Mouse (Mus musculus): ENCODE data around the gene Crebbp. TPM values are rescaled to one million over a fixed set of nuclear protein-coding genes. Genes with fewer than 3 reads are reported as not detected.
"Not testable (repeated sequence)": the region's sequence is repeated elsewhere in the genome, so short reads cannot be mapped to it uniquely, and the experiment has no call there.

Gene Crebbp
- polyA plus RNA-seq, 1 experiment = 42.5 TPM

GRCm38 (mm10) chr16:4085051-4085450 lies 128.7 kb downstream of the Crebbp start:
- H3K4me3 ChIP-seq (replicated peaks; ENCODE audit: control insufficient read depth, low read depth, low read length) = no peak overlapping the region
- no peaks in the 10 kb centered on the region for H3K4me1 ChIP-seq (ENCODE audit: control insufficient read depth, insufficient read depth, low read length)
- TF ChIP-seq CTCF (IDR thresholded peaks at IDR 0.05; ENCODE audit: control insufficient read depth, insufficient read depth, low read length) = no peak
- TF ChIP-seq POLR2A (IDR thresholded peaks at IDR 0.05; ENCODE audit: borderline replicate concordance, control insufficient read depth, low read depth, low read length) = no peak
- WGBS = 97% methylated on average over 7 of the region's 7 CpGs
- no peak overlapping the region; the same call in 1 of the 2 replicates for H3K27ac ChIP-seq (ENCODE audit: control insufficient read depth, insufficient read depth, low read depth, low read length, poor library complexity)

- 66% methylated on average over 3 of the region's 3 CpGs for WGBS
- H3K4me1 ChIP-seq (ENCODE audit: control insufficient read depth, insufficient read depth, low read length); H3K4me3 ChIP-seq (replicated peaks; ENCODE audit: control insufficient read depth, low read depth, low read length); H3K27ac ChIP-seq (ENCODE audit: control insufficient read depth, insufficient read depth, low read depth, low read length, poor library complexity): not testable (repeated sequence)
Observed at GRCm38 (mm10) chr16:4080419-4080818, 133.4 kb downstream of the Crebbp start.

- peaks cover 2% of the 10 kb centered on the region for H3K4me1 ChIP-seq (ENCODE audit: control insufficient read depth, insufficient read depth, low read length)
- H3K27ac ChIP-seq (ENCODE audit: control insufficient read depth, insufficient read depth, low read depth, low read length, poor library complexity) = no peak overlapping the region
- TF ChIP-seq CTCF (IDR thresholded peaks at IDR 0.05; ENCODE audit: control insufficient read depth, insufficient read depth, low read length) = no peak
- TF ChIP-seq POLR2A (IDR thresholded peaks at IDR 0.05; ENCODE audit: borderline replicate concordance, control insufficient read depth, low read depth, low read length) = no peak
- no peak overlapping the region for H3K4me3 ChIP-seq (replicated peaks; ENCODE audit: control insufficient read depth, low read depth, low read length)
- 76% methylated on average over 1 of the region's 1 CpGs for WGBS
Observed at GRCm38 (mm10) chr16:4079656-4080055, 134.1 kb downstream of the Crebbp start.

- H3K27ac ChIP-seq (ENCODE audit: control insufficient read depth, insufficient read depth, low read depth, low read length, poor library complexity); H3K4me3 ChIP-seq (replicated peaks; ENCODE audit: control insufficient read depth, low read depth, low read length); H3K4me1 ChIP-seq (ENCODE audit: control insufficient read depth, insufficient read depth, low read length): not testable (repeated sequence)
- WGBS = 75% methylated on average over 10 of the region's 10 CpGs
Observed at GRCm38 (mm10) chr16:4078302-4078701, 135.5 kb downstream of the Crebbp start.

- peaks cover 2% of the 10 kb centered on the region for H3K4me1 ChIP-seq (ENCODE audit: control insufficient read depth, insufficient read depth, low read length)
- peak within 1 kb of the TSS; percentile 84 for H3K27ac ChIP-seq (ENCODE audit: control insufficient read depth, insufficient read depth, low read depth, low read length, poor library complexity)
- H3K4me3 ChIP-seq (replicated peaks; ENCODE audit: control insufficient read depth, low read depth, low read length) = peak within 1 kb of the TSS; percentile 92
- WGBS = under 1% methylated on average over 58 of the region's 58 CpGs
- TF ChIP-seq POLR2A (IDR thresholded peaks at IDR 0.05; ENCODE audit: borderline replicate concordance, control insufficient read depth, low read depth, low read length) (peak; percentile 89), CTCF (IDR thresholded peaks at IDR 0.05; ENCODE audit: control insufficient read depth, insufficient read depth, low read length) (0 out of 2 replicates have a peak, but pooled peaks have one; percentile 3)
Observed at GRCm38 (mm10) chr16:4077384-4078061, 136.3 kb downstream of the Crebbp start, which contains the start of gene Trap1. Gene Trap1 (minus strand): TSS chr16:4077827.

- Histone ChIP-seq H3K4me3 (replicated peaks; ENCODE audit: control insufficient read depth, low read depth, low read length) (no peak overlapping the region), H3K4me1 (ENCODE audit: control insufficient read depth, insufficient read depth, low read length) (peaks cover 2% of the 10 kb centered on the region), H3K27ac (ENCODE audit: control insufficient read depth, insufficient read depth, low read depth, low read length, poor library complexity) (no peak overlapping the region)
- no peak for TF ChIP-seq POLR2A (IDR thresholded peaks at IDR 0.05; ENCODE audit: borderline replicate concordance, control insufficient read depth, low read depth, low read length)
- TF ChIP-seq CTCF (IDR thresholded peaks at IDR 0.05; ENCODE audit: control insufficient read depth, insufficient read depth, low read length) = no peak
- 1% methylated on average over 3 of the region's 3 CpGs for WGBS
Observed at GRCm38 (mm10) chr16:4074836-4075235, 139.0 kb downstream of the Crebbp start.

GRCm38 (mm10) chr16:4074297-4074696 lies 139.5 kb downstream of the Crebbp start:
- no peak for TF ChIP-seq CTCF (IDR thresholded peaks at IDR 0.05; ENCODE audit: control insufficient read depth, insufficient read depth, low read length)
- H3K27ac ChIP-seq (ENCODE audit: control insufficient read depth, insufficient read depth, low read depth, low read length, poor library complexity) = no peak overlapping the region
- WGBS = 48% methylated on average over 6 of the region's 6 CpGs
- H3K4me3 ChIP-seq (replicated peaks; ENCODE audit: control insufficient read depth, low read depth, low read length) = no peak overlapping the region
- peaks cover 2% of the 10 kb centered on the region for H3K4me1 ChIP-seq (ENCODE audit: control insufficient read depth, insufficient read depth, low read length)

- Histone ChIP-seq H3K27ac (ENCODE audit: control insufficient read depth, insufficient read depth, low read depth, low read length, poor library complexity) (no peak overlapping the region), H3K4me1 (ENCODE audit: control insufficient read depth, insufficient read depth, low read length) (no peaks in the 10 kb centered on the region), H3K4me3 (replicated peaks; ENCODE audit: control insufficient read depth, low read depth, low read length) (no peak overlapping the region)
- WGBS = 55% methylated on average over 8 of the region's 8 CpGs
- TF ChIP-seq POLR2A (IDR thresholded peaks at IDR 0.05; ENCODE audit: borderline replicate concordance, control insufficient read depth, low read depth, low read length) (no peak), CTCF (IDR thresholded peaks at IDR 0.05; ENCODE audit: control insufficient read depth, insufficient read depth, low read length) (peak; percentile 84)
Observed at GRCm38 (mm10) chr16:4068588-4068987, 145.2 kb downstream of the Crebbp start.

GRCm38 (mm10) chr16:4064945-4065344 lies 148.9 kb downstream of the Crebbp start:
- Histone ChIP-seq H3K4me1 (ENCODE audit: control insufficient read depth, insufficient read depth, low read length) (no peaks in the 10 kb centered on the region), H3K27ac (ENCODE audit: control insufficient read depth, insufficient read depth, low read depth, low read length, poor library complexity) (no peak overlapping the region), H3K4me3 (replicated peaks; ENCODE audit: control insufficient read depth, low read depth, low read length) (no peak overlapping the region)
- 59% methylated on average over 4 of the region's 4 CpGs for WGBS
- TF ChIP-seq POLR2A (IDR thresholded peaks at IDR 0.05; ENCODE audit: borderline replicate concordance, control insufficient read depth, low read depth, low read length) (no peak), CTCF (IDR thresholded peaks at IDR 0.05; ENCODE audit: control insufficient read depth, insufficient read depth, low read length) (no peak)
